Mouse (Mus musculus) left cerebral cortex, postnatal 14 days (tissue): ENCODE measurements around the gene Gm12184. TPM values are rescaled to one million over a fixed set of nuclear protein-coding genes. Genes with fewer than 3 reads are reported as not detected.
"Not testable (repeated sequence)": the region's sequence is repeated elsewhere in the genome, so short reads cannot be mapped to it uniquely, and the experiment has no call there.

Experiments
- DNase-seq, 2 experiments: peaks; one replicate each; pipeline ENCODE4 v3.0.0; 2021 to 2022; ENCODE audit warnings: low spot score in 2 of 2, mixed read lengths in 1 of 2
- intact Hi-C: fragments of 180-260 bp; cut with DNase I; formaldehyde crosslinking; loops from one replicate; pipeline ENCODE4 v1.15.1; 2025
- total RNA-seq, 2 experiments: library from RNA; stranded (reverse); gene quantifications; 2 replicates each; pipeline ENCODE4 v1.2.3; 2021

Gene Gm12184
- total RNA-seq, 2 experiments from 2014 or later: 1.2 to 1.6 TPM

DNA sequence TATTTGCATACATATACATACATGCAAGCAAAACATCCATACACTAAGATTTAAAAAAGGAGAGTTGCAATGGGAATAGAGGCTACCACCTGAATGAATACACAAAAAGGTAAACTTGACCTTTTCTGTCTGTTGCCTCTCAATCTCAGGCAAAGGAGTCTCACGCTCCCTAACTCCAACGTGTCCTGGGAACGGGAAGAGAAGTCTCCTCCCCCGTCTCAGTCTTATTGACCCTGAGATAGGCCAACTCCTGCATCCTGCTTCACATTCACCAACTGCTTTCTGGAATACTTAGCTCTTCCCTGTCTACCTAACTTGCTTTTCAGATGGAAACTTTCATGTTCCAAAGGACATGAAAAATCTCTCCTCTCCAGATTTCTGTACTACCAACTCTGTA is 17.0 kb downstream of the Gm12184 start:
- intact Hi-C loops: no loop called here
- DNase-seq: no peak

DNA sequence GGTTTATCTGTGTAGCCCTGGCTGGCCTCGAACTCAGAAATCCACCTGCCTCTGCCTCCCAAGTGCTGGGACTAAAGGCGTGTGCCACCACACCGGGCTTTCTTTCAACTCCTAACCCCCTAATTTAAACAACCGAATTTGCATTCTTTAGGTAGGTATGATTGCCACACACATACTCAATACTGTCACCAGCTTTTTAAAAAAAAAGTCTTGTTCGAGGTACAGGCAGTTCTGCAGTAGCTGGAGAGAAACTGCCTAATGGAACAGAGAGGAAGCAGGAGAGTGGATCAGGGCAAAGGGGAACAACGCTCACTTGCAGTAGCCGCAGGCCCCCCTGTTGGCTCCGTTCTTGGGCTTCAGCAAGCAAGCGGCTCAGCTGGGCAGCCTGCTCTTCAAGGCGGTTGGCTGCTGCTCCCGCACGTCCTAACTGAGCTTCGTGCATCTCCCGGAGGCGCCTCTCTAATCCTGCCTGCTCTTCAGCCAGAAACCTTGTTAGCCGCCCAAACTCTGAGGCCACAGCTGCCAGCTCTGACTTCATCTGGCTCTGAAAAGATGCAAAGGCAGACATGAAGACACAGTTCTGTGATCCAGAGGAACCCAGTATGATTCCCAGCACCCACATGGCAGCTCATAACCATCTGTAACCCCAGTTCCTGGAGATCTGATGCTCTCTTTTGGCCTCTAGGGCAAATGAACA is 17.6 kb downstream of the Gm12184 start:
- intact Hi-C loops: no loop called here
- no peak for DNase-seq

DNA sequence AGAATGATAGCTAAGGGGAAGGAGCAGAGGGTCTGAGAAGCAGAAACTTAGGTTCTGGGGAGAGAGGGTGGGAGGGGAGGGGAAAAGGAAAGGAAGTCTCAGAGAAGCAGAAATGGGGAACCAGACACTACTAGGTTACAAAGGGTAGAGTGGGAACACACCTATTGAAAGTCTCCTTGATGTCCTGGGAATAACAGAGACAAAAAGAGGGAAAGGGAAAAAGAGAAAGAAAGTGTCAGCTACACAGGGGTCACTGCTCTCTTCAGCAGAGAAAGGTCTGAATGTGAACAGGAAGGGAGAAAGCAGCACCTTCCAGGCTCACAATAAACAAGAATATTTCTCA is 18.2 kb downstream of the Gm12184 start:
- intact Hi-C loops: no loop called here
- no peak for DNase-seq

DNA sequence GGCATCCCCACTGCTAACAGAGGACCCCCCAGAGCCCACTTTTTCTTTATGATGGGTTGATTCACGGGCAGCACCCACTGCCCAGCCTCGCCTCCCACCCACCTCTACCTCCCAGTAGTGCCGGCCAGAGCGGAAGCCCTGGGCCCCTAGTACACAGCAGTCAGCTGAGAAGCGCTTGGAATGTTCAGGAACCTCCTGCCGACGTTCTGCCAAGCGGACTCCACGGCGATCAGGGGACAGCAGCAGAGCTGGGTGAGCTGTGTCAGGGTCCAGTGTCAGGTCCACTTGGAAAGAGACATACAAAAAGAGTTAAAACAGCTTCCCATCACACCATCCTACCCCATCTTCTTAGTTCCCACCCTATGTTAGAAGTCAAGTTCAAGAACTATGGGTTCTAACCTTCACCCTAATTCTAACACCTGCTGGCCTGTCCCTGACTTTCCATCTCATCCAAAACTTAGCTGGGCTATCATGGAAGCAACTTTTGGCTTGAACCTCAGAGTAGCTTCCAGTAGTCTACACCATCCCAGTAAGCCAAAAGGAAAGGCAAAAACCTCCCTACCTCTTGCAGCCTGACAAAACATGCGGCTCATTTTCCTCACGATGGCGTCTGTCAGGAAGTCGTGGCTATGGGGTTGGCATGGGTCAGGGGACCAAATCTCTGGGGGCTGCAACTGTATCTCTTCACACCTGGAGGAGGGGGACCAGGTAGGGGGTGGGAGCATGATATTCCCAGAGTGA is 18.7 kb downstream of the Gm12184 start:
- intact Hi-C loops: no loop called here
- DNase-seq: no peak

DNA sequence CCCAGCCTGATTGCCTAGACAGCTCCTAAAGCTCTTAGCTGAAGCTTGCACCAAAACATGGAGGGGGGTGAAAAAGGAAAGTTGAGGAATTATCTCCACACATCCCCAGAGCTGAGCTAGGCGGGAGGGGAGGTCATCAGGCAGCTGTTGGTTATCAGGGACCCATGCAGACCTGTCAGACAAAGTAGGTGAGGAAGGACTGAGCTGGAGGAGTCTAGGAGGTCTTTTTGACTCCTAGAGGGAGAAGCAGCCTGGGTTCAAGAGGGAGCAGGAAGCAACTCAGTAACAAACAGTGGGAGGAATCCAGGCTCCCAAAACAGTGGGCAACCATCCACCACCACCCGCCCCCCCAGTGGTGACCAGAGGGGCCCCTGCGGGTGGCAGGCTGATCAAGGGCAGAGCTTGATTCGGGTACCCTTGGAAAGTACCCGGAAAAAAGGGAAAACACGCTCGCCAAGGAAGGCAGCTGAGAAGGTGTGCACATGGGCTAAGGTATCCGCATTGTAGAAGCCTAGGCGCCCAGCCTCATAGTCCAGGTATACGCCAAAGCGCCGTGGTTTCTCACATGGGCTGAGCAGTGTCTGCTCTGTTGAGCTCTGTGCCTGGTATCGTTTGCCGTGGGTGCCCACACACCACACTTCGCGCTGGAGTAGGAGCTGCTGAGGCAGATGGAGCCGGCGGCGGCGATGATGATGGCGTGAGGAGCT is 19.4 kb downstream of the Gm12184 start:
- intact Hi-C loops: no loop called here
- peak in 1 of 2 experiments; percentile 50 for DNase-seq

DNA sequence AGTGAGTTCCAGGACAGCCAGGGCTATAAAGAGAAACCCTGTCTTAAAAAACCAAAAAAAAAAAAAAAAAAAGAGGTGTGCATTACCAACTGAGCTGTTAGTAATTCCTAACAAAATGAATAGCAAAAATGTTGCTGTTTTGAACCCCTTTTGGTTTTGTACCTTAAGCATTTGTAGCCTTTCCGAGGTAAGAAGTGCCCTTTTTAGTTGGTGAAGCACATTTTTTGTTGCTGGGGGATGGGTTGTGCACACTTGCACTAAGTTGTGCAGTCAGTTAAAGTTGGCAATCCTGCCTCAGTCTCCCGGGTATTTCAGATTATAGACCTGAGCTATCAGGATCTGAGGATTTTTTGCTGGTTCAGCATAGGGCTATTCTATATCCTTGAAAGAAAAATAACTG is 21.5 kb downstream of the Gm12184 start:
- intact Hi-C loops: no loop called here
- no peak for DNase-seq

DNA sequence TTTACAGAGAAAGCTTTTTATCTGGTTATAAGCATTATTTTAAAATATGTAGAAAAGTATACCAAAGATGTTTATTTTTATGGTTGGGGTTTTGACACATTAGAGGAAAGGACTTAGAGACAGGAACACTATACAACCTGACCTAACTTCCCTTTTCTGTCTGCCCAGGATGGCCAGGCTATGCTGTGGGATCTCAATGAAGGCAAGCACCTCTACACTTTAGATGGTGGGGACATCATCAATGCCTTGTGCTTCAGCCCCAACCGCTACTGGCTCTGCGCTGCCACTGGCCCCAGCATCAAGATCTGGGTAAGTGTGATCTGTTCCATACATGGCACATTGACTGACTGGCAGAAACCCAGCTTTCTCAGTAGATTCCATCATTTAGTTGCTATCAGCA is 22.5 kb downstream of the Gm12184 start:
- DNase-seq: no peak
- intact Hi-C loops: no loop called here

DNA sequence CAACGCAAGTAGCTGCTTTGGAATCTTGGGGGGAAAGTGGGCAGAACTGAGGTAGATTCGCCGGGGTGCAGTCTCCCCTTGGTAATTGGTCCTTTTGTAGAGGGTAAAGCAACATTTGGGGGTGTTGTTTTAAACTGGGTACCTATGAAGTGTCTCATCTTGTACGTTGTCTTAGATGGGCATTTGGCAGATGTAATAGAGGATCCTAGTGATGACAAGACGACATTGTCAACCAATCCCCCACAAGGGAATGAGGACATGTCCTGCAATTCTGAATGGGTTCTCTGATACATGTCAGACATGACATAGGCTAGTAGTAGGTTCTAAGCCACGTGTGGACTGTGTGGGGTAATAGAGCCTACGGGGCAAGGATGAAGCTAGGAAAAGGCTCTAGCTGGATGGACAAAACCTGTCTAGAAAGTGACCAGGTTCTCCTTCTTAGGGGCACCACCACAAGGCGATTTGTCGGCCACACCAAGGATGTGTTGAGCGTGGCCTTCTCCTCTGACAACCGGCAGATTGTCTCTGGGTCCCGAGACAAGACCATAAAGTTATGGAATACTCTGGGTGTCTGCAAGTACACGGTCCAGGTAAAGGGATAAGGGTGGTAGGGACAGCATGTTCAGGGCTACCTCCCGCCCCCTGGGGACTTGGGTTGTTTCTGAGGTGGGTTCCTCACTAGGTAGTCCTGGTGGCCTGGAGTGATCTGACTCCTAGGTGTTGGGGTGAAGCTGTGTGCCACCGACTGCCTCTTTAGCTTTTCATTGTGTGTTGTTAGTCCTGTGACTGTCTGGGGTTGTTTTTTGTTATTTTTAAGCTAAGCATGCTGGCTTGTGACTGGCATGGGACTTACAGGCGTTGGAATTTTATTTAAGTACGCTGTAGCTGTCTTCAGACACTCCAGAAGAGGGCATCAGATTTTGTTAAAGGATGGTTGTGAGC is 24.4 kb downstream of the Gm12184 start:
- DNase-seq: no peak
- intact Hi-C loops: no loop called here

DNA sequence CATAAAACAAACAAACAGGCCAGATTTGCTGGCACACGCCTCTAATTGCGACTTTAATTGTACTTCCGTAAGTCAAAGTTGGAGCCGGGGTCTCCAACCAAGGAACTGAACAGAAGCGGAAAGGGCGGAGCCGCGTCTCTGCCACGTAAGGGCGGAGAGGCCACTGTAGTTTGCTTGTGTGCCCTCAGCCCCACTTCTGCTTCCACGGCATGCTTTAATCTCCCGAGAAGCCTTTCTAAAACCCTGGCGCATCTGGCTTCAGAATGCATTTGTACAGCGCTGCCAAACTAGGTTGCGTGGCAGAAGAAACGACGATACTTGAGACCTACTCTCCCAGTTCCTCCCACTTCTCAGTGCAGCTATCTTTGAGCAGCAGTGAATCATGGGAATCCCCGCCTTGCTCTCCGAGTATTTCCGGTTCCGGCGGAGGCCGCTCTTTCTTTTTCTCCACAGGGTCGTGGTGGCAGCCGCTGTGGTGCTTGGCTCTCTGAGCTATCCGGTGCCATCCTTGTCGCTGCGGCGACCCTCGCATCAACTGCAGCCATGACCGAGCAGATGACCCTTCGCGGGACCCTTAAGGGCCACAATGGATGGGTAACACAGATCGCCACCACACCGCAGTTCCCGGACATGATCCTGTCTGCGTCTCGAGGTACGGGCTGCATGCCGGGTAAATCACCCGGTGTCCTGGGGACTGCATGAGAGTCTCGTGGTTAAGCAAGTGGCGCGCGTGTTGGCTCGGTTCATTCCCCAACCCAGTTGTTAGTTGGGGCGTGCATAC is 26.3 kb downstream of the Gm12184 start, which contains the start of gene Rack1:
Gene Rack1, plus strand, starts transcription at position 412 of the 781 bp plus-strand sequence.
- intact Hi-C loops: no loop called here
- DNase-seq: peak; percentile 88 to 89

DNA sequence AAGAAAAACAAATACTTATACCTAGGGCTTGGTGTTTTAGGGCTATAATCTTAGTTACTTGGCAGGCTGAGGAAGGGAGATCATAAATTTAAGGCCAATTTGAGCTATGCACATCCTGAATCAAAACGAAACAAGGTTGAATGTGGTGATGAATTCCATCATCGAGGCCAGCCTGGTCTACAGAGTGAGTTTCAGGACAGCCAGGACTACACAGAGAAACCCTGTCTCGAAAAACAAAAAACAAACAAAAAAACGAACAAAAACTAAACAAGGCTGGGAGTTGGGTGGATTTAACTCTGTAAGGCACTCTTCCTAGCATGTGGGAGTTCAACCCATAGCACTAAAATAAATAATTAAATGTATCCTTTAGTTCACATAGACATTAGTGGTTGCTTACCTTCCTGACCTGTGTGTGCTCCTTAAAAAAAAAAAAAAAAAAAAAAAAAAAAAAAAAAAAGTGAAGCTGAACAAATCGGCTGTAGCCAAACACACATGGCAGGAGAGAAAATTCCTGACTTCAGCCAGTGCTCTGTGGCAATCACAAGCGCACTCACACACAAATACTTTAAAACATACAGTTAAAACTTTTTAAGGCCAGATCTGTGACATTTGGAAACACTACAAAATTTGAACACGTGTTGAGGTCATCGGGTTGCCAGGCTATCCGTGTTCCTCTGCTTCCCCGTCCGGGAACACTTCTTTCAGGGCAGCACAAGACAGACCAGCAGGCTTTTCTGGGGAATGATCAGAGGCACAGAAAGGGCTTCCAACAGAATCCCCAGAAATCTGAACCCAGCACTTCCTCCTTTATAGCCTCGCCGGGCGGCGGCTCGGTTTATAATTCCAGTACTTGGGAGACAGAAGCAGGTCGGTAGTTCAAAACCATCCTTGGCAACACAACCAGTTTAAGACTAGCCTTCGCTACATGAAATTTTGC is 27.2 kb downstream of the Gm12184 start:
- no peak for DNase-seq
- intact Hi-C loops: no loop called here

DNA sequence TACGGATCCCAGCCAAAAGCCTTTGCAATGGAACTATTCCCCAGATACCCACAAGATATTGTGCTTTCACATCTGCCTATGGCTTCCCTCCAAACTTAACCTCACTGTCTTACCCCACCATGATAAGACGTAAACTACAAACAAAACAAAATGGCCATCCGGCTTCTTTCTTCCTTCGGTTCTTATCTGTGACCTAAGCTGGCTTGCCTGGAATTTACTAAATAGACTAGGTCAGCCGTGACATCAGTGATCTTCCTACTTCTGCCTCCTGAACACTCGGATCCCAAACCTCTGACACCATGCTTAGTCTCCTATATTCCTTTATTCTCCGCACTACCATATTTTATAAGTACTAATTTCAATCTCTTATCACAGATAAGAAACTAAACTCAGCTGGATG is 28.1 kb downstream of the Gm12184 start:
- intact Hi-C loops: no loop called here
- DNase-seq: no peak

DNA sequence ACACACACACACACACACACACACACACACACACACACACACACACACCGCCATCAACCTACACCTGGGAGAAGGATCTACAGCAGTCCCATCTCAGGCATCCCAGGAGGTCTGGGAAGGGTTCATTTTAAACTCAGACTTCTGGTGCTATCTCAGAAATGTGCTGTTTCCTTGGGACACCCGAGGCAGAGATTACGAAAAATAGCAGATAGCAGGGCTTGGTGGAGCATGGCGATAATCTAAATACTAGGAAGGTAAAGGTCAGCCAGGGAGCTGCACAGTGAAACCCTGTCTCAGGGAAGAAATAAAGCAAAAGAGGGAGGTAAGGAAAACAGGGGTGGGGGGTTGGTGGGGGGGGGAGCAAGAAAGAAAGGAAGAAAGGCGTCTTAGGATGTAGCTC is 29.2 kb downstream of the Gm12184 start:
- intact Hi-C loops: no loop called here
- no peak for DNase-seq

DNA sequence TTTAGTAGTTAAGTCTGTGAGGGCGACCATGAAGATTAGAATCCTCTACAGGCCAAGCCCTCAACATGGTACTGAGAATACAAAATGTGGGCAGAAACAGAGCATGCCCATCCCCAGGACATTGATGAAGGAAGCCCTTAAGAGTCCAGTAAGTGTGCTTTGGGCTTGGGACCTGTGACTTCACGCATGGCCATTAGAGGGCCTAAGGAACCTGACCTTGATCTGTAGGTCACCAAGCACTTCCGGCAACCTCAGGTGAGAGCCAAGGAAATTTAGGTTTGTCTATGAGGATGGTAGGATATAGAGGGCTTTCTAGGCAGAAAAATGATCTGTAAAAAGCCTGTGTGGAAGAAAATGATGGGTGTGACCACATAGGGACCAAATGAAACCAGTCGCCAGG is 30.2 kb downstream of the Gm12184 start:
- intact Hi-C loops: no loop called here
- no peak for DNase-seq

DNA sequence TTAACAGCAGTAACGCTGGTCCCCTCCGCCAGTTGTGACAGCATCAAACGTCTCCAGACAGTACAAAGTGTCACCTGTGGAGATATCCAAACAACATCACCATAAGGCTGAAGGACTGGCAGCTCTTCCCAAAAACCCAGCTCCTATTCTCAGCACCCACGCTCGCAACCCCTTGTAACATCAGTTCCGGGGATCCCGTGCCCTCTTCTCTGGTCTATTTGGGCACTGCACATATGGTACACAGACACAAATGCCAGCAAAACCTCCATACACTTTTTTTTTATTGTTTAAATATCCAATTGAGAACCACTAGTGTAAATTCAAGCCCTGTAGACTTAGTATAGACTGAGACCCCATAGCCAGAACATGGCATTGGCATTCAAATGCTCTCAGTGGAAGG is 31.2 kb downstream of the Gm12184 start:
- no peak for DNase-seq
- intact Hi-C loops: no loop called here

DNA sequence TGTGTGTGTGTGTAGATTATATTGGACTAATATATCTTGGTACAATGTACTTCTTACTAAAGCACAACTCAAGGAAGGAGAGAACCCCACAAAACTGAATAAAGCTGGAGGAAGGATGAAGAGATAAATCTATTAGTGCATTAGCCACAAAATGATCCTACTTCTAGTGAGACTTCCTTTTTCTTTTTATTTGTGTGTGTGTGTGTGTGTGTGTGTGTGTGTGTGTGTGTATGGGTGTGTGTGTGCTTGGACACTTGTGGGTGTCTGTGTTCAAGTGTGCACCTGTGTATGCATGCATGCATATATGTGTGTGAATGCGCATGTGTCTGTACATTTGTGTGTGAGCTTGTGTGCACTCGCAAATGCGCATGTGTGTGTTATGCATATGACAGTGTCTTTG is 33.3 kb downstream of the Gm12184 start:
- intact Hi-C loops: loop anchor here (5.0 kb wide), 1 partner anchor 309 kb away; no protein-coding TSS in a partner anchor
- no peak for DNase-seq

DNA sequence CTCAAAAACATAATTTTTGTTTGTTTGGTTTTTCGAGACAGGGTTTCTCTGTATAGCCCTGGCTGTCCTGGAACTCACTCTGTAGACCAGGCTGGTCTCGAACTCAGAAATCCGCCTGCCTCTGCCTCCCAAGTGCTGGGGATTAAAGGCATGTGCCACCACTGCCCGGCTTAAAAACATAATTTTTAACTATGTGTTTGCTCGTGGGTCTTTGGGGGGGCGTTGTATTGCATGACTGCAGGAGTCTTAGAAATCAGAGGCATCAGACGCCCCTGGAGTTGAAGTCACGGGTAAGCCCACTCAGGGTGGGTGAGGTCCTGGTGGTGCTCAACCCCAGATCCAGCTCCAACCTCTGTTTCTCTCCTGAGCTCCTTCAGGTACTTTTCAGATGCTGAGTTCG is 34.6 kb downstream of the Gm12184 start:
- intact Hi-C loops: loop anchor here (2.0 to 5.0 kb wide), 2 partner anchors 67 to 310 kb away; no protein-coding TSS in a partner anchor
- not testable (repeated sequence) for DNase-seq

DNA sequence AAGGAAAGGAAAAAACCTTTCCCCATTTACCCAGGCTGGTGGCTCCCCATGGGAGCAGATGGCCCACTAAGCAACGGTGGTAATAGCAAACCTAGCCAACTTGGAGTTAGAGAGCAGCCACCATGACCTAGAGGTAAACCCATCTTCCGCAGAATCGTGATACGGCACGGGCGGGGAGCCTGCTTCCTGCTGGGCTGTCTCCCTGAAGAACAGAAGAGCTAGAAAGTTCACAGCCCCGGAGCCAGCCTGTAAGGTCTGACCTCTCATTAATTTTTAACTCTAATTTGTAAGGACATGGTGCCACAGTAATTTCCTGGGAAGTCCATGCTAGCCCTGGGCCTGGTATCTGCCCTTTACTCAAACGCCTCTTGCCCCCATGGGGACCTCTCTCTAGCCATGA is 35.5 kb downstream of the Gm12184 start:
- no peak for DNase-seq
- intact Hi-C loops: loop anchor here (2.0 to 5.0 kb wide), 2 partner anchors 68 to 311 kb away; no protein-coding TSS in a partner anchor
